Mouse (Mus musculus): Measurements from ENCODE around the gene Selenof.
"Not testable (repeated sequence)": the region's sequence is repeated elsewhere in the genome, so short reads cannot be mapped to it uniquely, and the experiment has no call there.

Gene Selenof

GRCm38 (mm10) chr3:144602819-144603218 is 32.7 kb downstream of the Selenof start:
- DNase-seq (ENCODE audit: extremely low spot score) = no peak

- no peak for DNase-seq (ENCODE audit: extremely low spot score)
These were observed 33.5 kb downstream of the Selenof start for GRCm38 (mm10) chr3:144603558-144603957.

- DNase-seq (ENCODE audit: extremely low spot score) = no peak
These were observed 34.1 kb downstream of the Selenof start for GRCm38 (mm10) chr3:144604205-144604604.

GRCm38 (mm10) chr3:144605811-144606210 is 35.7 kb downstream of the Selenof start:
- DNase-seq (ENCODE audit: extremely low spot score) = not testable (repeated sequence)

- DNase-seq (ENCODE audit: extremely low spot score) = no peak
These were observed 36.3 kb downstream of the Selenof start for GRCm38 (mm10) chr3:144606449-144606848.

GRCm38 (mm10) chr3:144608090-144608489 is 38.0 kb downstream of the Selenof start:
- no peak for DNase-seq (ENCODE audit: extremely low spot score)

- no peak for DNase-seq (ENCODE audit: extremely low spot score)
These were observed 40.7 kb downstream of the Selenof start for GRCm38 (mm10) chr3:144610759-144611158.

- no peak for DNase-seq (ENCODE audit: extremely low spot score)
These were observed 41.6 kb downstream of the Selenof start for GRCm38 (mm10) chr3:144611626-144612271.

GRCm38 (mm10) chr3:144612382-144612781 is 42.3 kb downstream of the Selenof start:
- no peak for DNase-seq (ENCODE audit: extremely low spot score)

- DNase-seq (ENCODE audit: extremely low spot score) = no peak
These were observed 44.2 kb downstream of the Selenof start for GRCm38 (mm10) chr3:144614277-144614676.

GRCm38 (mm10) chr3:144614698-144615097 is 44.6 kb downstream of the Selenof start:
- no peak for DNase-seq (ENCODE audit: extremely low spot score)

- DNase-seq (ENCODE audit: extremely low spot score) = no peak
These were observed 45.4 kb downstream of the Selenof start for GRCm38 (mm10) chr3:144615459-144615858.

- peak; percentile 81 for DNase-seq (ENCODE audit: extremely low spot score)
These were observed 46.7 kb downstream of the Selenof start for GRCm38 (mm10) chr3:144616654-144617425.

GRCm38 (mm10) chr3:144617633-144618180 is 47.6 kb downstream of the Selenof start:
- DNase-seq (ENCODE audit: extremely low spot score) = no peak

- no peak for DNase-seq (ENCODE audit: extremely low spot score)
These were observed 53.0 kb downstream of the Selenof start for GRCm38 (mm10) chr3:144622930-144623612.

GRCm38 (mm10) chr3:144625691-144626090 is 55.6 kb downstream of the Selenof start:
- no peak for DNase-seq (ENCODE audit: extremely low spot score)

GRCm38 (mm10) chr3:144628005-144628914 is 58.2 kb downstream of the Selenof start:
- no peak for DNase-seq (ENCODE audit: extremely low spot score)

GRCm38 (mm10) chr3:144628915-144629230 is 58.8 kb downstream of the Selenof start:
- DNase-seq (ENCODE audit: extremely low spot score) = no peak

GRCm38 (mm10) chr3:144635236-144635635 is 65.1 kb downstream of the Selenof start:
- DNase-seq (ENCODE audit: extremely low spot score) = no peak

- DNase-seq (ENCODE audit: extremely low spot score) = no peak
These were observed 68.0 kb downstream of the Selenof start for GRCm38 (mm10) chr3:144638110-144638509.

- DNase-seq (ENCODE audit: extremely low spot score) = no peak
These were observed 69.3 kb downstream of the Selenof start for GRCm38 (mm10) chr3:144639387-144639786.

Data from embryo, embryonic 9.5 days (tissue).